Mouse (Mus musculus) liver, embryonic 14.5 days (tissue): ENCODE measurements around the gene Dpf1. TPM values are rescaled to one million over a fixed set of nuclear protein-coding genes. Genes with fewer than 3 reads are reported as not detected.

Source experiments
- ATAC-seq: fragments of 200-750 bp; cut with Nextera tagmentation; 2 replicates; pipeline ENCODE4 v1.8.0; 2017; ENCODE audit warnings: moderate number of reproducible peaks, mild to moderate bottlenecking, moderate library complexity; ENCODE audit not compliant: insufficient read depth
- DNase-seq, 3 experiments: peaks; one replicate each; pipeline ENCODE4 v3.0.0-alpha.2; 2012 to 2013; ENCODE audit warnings: low read depth in 3 of 3, low spot score in 3 of 3
- H3K27ac ChIP-seq: fragments of 300-500 bp; sonication (generic); 2 replicates; pipeline ENCODE4 v1.5.1; 2014; ENCODE audit warnings: moderate library complexity, mild to moderate bottlenecking, control low read depth, inconsistent platforms
- H3K27me3 ChIP-seq: fragments of 300-500 bp; sonication (generic); 2 replicates; pipeline ENCODE4 v1.6.1; 2014; ENCODE audit warnings: mild to moderate bottlenecking, low read length, moderate library complexity; ENCODE audit not compliant: control insufficient read depth, insufficient read depth
- H3K36me3 ChIP-seq: fragments of 300-500 bp; sonication (generic); replicated peaks from 2 replicates; pipeline ENCODE4 v1.6.1; 2014; ENCODE audit warnings: low read depth; ENCODE audit not compliant: control insufficient read depth, insufficient read depth
- H3K4me1 ChIP-seq, 2 experiments: fragments of 200-500 bp in 1 of 2; fragments of 300-500 bp in 1 of 2; sonication (generic) in 1 of 2; replicated peaks; 2 replicates each; pipeline ENCODE4 v1.6.1; 2012 to 2014; ENCODE audit warnings: antibody characterized with exemption in 1 of 2, inconsistent platforms in 1 of 2, low read length in 1 of 2; ENCODE audit not compliant: control insufficient read depth in 2 of 2, insufficient read depth in 2 of 2
- H3K4me2 ChIP-seq: fragments of 300-500 bp; sonication (generic); 2 replicates; pipeline ENCODE4 v1.6.1; 2014; ENCODE audit warnings: low read depth, mild to moderate bottlenecking, control low read depth, moderate library complexity
- H3K4me3 ChIP-seq, 2 experiments: fragments of 200-500 bp in 1 of 2; fragments of 300-500 bp in 1 of 2; sonication (generic) in 1 of 2; 2 replicates each; pipeline ENCODE4 v1.5.1; 2012 to 2014; ENCODE audit warnings: low read depth in 2 of 2, low read length in 2 of 2, mild to moderate bottlenecking in 2 of 2, control low read depth in 1 of 2, inconsistent platforms in 1 of 2, moderate library complexity in 1 of 2; ENCODE audit not compliant: insufficient read depth in 1 of 2
- H3K9ac ChIP-seq: fragments of 300-500 bp; sonication (generic); replicated peaks from 2 replicates; pipeline ENCODE4 v1.6.1; 2014; ENCODE audit warnings: mild to moderate bottlenecking, control low read depth, moderate library complexity
- H3K9me3 ChIP-seq: fragments of 300-500 bp; sonication (generic); 2 replicates; pipeline ENCODE4 v1.6.1; 2016; ENCODE audit warnings: low read length, mixed read lengths; ENCODE audit not compliant: control insufficient read depth
- CTCF ChIP-seq: IDR thresholded peaks from 2 replicates; pipeline ENCODE4 v1.5.1; 2016; ENCODE audit warnings: antibody characterized with exemption, low read depth, control low read depth
- EP300 ChIP-seq: IDR thresholded peaks from 2 replicates; pipeline ENCODE4 v1.6.1; 2016; ENCODE audit warnings: antibody characterized with exemption, low read depth
- whole genome bisulfite sequencing: fragments of 180-500 bp; shearing (Covaris S2); extraction: QIAGEN DNeasy Blood & Tissue Kit; methylation state at CpG from one replicate; pipeline ENCODE4 v1.1.7; 2014; ENCODE audit not compliant: insufficient replicate concordance; 5-methylcytosine and 5-hydroxymethylcytosine counted together
- polyA plus RNA-seq, 2 experiments: library from polyadenylated mRNA; depleted of rRNA in 1 of 2; stranded (reverse) in 1 of 2; unstranded in 1 of 2; fragments of >200 nt; fragmentation: Nextera tagmentation in 1 of 2; extraction: Ambion mirVana in 1 of 2; gene quantifications; 2 replicates each; pipeline versions ENCODE4 v1.2.1 to v1.2.3; 2012 to 2014

The Dpf1 gene
- polyA plus RNA-seq, 2 experiments: 0.81 to 1.0 TPM

- peaks cover 0 to 7% of the 10 kb centered on the region in 2 experiments; a peak in 1 of 4 replicates for H3K4me1 ChIP-seq
- no peak overlapping the region for H3K9ac ChIP-seq
- no peaks in the 10 kb centered on the region for H3K9me3 ChIP-seq
- DNase-seq (no peak), ATAC-seq (no peak)
- H3K36me3 ChIP-seq: no peaks in the 10 kb centered on the region
- no peak for TF ChIP-seq CTCF
- no peak for TF ChIP-seq EP300
- H3K27ac ChIP-seq: no peak overlapping the region
- 74% methylated on average over 2 of the region's 2 CpGs for WGBS
- H3K27me3 ChIP-seq: peaks cover 6% of the 10 kb centered on the region; the same call in 1 of the 2 replicates
- no peak overlapping the region for H3K4me3 ChIP-seq
- no peak overlapping the region for H3K4me2 ChIP-seq
These were observed 15.7 kb upstream of the Dpf1 start for GRCm38 (mm10) chr7:29288079-29288478.

- Histone ChIP-seq H3K4me3 (peak within 1 kb of the TSS; percentile 36 to 58), H3K27ac (no peak within 1 kb of the TSS), H3K27me3 (peaks cover 6% of the 10 kb centered on the region; the same call in 1 of the 2 replicates), H3K36me3 (no peaks in the 10 kb centered on the region), H3K4me1 (peaks cover 0 to 7% of the 10 kb centered on the region in 2 experiments; a peak in 1 of 4 replicates), H3K9ac (no peak within 1 kb of the TSS), H3K9me3 (no peaks in the 10 kb centered on the region), H3K4me2 (peak within 1 kb of the TSS; percentile 83)
- DNase-seq: no peak
- WGBS: 2% methylated on average over 59 of the region's 59 CpGs
- peak; percentile 89 for TF ChIP-seq CTCF
- no peak for TF ChIP-seq EP300
- ATAC-seq: peak; percentile 51; the same call in 1 of the 2 replicates
These were observed 14.7 kb upstream of the Dpf1 start, which contains the start of gene Ppp1r14a for GRCm38 (mm10) chr7:29288942-29289638. Gene Ppp1r14a (plus strand): TSS chr7:29289308.

- DNase-seq: no peak
- Histone ChIP-seq H3K4me2 (no peak overlapping the region), H3K4me3 (no peak overlapping the region)
These were observed 13.9 kb upstream of the Dpf1 start for GRCm38 (mm10) chr7:29289856-29290255.

GRCm38 (mm10) chr7:29290691-29291485 lies 12.9 kb upstream of the Dpf1 start:
- no peak overlapping the region for H3K4me2 ChIP-seq
- H3K36me3 ChIP-seq: no peaks in the 10 kb centered on the region
- H3K4me1 ChIP-seq: peaks cover 0 to 7% of the 10 kb centered on the region in 2 experiments; a peak in 1 of 4 replicates
- no peak overlapping the region for H3K9ac ChIP-seq
- H3K27me3 ChIP-seq: peaks cover 6% of the 10 kb centered on the region; the same call in 1 of the 2 replicates
- no peak for DNase-seq
- no peak for TF ChIP-seq EP300
- TF ChIP-seq CTCF: no peak
- no peaks in the 10 kb centered on the region for H3K9me3 ChIP-seq
- 56% methylated on average over 11 of the region's 11 CpGs for WGBS
- H3K4me3 ChIP-seq: no peak overlapping the region
- ATAC-seq: no peak
- no peak overlapping the region for H3K27ac ChIP-seq

More at GRCm38 (mm10) chr7:29289856-29290255, 13.9 kb upstream of the Dpf1 start:
- H3K36me3 ChIP-seq: no peaks in the 10 kb centered on the region
- TF ChIP-seq CTCF (no peak), EP300 (no peak)
- no peak for ATAC-seq
- H3K9me3 ChIP-seq: no peaks in the 10 kb centered on the region
- H3K9ac ChIP-seq: no peak overlapping the region
- H3K4me1 ChIP-seq: peaks cover 0 to 7% of the 10 kb centered on the region in 2 experiments; a peak in 1 of 4 replicates
- 79% methylated on average over 6 of the region's 6 CpGs for WGBS
- peaks cover 6% of the 10 kb centered on the region; the same call in 1 of the 2 replicates for H3K27me3 ChIP-seq
- no peak overlapping the region for H3K27ac ChIP-seq
